Mouse (Mus musculus): ENCODE results near the gene Ndufs7.

The Ndufs7 gene

DNA sequence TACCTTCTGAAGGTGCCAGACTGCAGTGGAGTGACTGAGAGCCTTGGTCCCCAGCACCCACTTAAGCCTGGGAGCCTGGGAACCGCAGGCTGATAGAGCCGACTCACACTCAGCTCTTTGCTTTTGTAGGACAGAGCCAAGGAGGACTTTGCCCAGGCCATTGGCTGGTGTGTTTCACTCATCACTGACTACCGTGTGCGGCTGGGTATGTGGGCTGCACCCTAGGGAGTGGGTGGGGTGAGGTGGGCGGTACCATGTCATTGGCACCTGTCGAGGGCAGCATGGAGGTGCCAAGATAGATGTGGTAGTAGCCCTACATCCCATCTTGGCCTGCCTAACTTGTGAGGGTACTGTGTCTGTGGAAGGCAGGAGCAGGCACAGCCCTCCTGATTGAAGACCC, 9.1 kb upstream of the Ndufs7 start:
- in situ Hi-C loops (cut with MseI, MboI): loop anchor here in 1 of 2 experiments (5.0 kb wide), 1 partner anchor 37 kb away; no protein-coding TSS in a partner anchor

DNA sequence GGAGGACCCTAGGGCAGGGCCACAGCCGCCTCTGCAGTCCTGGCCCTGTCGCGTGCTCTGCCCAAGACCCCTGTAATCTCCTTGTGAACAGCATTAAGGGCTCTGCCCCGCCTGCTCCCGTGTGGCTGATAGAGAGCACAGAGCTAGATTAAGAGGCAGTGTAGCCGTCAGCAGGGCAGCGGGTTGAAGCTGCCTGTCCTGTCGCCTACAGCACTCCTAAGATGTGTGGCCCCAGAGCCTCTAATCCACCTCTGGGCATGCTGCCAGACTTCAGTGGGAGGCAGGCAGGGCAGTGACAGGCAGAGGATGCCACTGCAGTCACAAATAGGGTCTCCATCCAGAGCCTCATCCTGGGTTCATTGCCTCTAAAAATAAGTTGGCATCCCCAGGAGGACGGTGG, 6.8 kb upstream of the Ndufs7 start:
- in situ Hi-C loops (cut with MseI, MboI): loop anchor here in 1 of 2 experiments (5.0 kb wide), 1 partner anchor 40 kb away; no protein-coding TSS in a partner anchor

DNA sequence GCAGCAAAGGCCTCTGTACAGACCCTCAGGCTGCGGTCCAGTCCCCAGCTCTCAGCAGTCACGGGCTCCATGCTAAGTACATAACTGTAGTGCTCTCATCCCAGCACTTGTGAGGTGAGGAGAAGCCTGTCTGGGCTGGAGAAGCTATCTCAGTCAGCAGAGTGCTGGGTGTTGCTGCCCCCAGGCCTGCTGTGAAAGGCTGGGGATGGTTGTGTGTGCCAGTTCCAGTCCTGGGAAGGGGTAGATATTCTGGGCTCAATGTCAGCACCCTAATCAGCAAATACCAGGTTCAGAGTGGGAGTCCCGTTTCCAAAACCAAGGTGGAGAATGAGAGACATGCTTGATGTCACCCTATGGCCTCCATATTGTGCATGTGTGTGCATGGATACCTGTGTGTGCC, 6.3 kb upstream of the Ndufs7 start:
- in situ Hi-C loops (cut with MseI, MboI): loop anchor here in 1 of 2 experiments (5.0 kb wide), 1 partner anchor 40 kb away; no protein-coding TSS in a partner anchor

DNA sequence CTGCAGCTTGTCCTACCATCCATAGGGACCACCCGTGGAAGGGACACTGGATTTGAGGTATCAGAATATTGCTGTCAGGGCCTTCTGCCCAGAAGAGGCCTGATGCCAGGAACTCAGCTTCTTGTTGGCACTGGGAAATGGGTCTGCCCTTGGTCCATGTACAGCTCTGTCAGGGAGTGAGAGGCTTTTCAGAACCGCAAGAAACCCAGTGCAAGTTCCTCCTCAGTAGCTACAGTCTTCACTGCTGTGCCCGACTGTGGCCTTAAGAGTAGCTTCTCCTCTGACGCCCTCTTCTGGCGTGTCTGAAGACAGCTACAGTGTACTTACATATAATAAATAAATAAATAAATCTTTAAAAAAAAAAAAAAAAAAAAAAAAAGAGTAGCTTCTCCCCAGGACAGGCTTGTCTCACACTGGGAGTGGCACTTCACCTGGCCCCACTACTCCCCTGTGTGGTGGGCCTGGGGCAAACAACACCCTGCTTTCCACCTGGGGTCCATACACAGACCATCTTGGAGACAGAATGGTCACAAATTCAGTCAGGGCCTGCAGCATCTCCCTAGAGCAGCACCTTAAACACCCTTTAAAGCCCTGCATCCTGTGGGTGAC, 4.0 kb upstream of the Ndufs7 start:
- in situ Hi-C loops (cut with MseI, MboI): loop anchor here (5.0 kb wide), 3 partner anchors 43 to 68 kb away; partner anchors contain the start of gene Efna2 (in 1 of the 2)

DNA sequence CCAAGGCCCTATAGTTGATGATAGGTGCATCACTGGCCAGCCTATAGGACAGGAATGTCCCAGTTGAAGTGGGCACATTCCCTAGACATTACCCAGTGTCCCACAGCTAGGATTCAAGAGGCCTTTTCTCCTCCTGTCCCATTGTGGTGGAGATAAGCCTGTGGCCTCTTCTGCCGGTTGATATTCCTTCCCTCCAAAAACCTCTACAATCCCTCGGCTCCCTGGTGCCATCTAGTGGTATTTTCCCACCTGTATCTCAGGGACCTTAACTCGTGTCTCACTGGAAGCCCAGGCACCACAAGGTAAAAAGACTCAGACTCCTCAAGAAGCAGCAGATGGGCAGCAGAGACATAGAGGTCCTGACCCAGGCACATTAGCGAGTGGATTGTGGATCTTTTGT, 3.3 kb upstream of the Ndufs7 start:
- in situ Hi-C loops (cut with MseI, MboI): loop anchor here (5.0 kb wide), 2 partner anchors 53 to 68 kb away; partner anchors contain the start of gene Efna2 (in 1 of the 2)

DNA sequence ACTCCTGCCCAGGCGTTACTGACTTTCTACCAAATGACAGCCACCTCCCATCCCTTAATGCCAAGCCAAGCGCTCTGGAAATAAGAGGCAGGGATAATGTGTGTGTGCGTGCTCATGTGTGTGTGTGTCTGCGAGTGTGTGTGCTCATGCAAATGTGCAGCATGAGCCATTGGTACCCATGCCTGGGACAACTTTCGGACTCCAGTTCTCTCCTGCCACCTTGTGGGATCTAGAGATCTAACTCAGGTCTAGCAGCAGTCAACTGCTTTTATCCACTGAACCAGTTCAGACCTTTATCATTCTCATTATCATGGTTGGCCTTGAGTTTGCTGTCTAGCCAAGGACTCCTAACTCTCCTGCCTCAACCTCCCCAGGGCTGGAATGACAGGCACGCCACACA, 1.1 kb upstream of the Ndufs7 start:
- in situ Hi-C loops (cut with MseI, MboI): loop anchor here (5.0 kb wide), 2 partner anchors 56 to 71 kb away; partner anchors contain the start of gene Efna2 (in 1 of the 2)

DNA sequence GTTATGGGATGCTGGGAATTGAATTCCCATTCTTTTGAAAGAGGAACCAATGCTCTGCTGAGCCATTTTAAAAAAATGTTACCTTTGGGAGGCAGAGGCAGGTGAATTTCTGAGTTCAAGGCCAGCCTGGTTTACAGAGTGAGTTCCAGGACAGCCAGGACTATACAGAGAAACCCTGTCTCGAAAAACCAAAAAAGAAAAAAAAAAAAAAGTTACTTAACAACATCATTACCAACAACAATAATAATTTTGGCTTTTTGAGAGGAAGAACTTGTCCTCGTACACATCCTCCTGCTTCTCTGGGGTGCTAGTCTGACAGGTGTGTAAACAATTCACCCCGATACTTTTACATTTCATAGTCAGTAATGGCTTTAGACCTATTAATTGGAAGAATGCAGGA, 484 bp upstream of the Ndufs7 start:
- in situ Hi-C loops (cut with MseI, MboI): loop anchor here (5.0 kb wide), 2 partner anchors 56 to 71 kb away; partner anchors contain the start of gene Efna2 (in 1 of the 2)

DNA sequence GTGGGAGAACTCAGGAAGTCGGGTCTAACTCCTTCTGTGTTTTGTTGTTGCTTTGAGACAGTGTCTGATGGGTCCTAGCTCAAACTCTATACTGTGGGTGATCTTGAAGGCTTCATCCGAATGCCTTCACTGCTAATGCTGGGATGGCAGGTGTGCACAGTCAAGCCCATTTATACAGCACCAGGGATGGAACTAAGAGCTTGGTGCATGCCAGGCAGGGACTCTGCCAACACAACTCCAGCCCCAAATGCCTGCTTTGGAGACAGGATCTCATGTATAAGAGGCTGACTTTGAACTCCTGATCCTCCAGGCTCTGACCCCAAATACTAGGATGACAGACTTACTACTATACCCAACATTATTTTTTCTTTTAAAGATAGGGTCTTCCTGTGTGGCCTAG, 1.1 kb downstream of the Ndufs7 start:
- in situ Hi-C loops (cut with MseI, MboI): no loop called here

DNA sequence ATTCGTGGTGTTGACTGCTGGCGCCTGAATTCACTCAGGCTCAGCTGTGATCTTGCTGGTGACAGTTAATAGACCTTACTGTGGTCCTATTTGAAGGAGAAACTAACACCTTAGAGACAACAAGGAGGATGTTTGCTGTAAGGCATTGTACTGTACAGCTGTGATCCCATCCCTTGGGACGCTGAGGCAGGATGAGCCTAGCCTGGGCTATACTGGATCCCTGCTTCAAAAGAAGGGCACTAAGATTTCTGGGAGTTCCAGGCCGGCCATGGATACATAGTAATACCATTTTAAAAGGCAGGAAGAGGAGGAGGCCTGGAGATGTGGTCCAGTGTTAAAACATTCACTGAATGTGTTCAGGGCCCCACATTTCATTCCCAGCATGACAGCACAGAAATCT, 1.7 kb downstream of the Ndufs7 start:
- in situ Hi-C loops (cut with MseI, MboI): no loop called here

DNA sequence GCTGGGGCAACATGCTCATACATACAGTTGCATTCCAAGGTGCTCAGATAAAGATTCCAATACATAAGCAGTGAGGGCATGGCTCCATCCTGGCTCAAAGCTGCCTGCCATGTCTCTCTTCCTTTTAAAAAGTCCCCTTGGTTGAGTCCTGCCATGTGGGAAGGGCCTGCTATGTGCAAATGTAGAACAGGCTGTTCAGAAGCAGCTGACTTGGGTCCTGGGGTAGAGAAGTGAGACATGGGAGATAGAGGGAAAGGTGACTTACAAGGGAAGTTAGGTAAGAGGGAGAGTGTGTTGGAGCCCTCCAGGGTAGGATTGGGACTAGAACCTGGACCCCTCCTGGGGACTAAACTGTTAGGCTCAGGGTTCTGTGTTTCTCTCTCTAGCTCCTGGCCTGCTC, 3.1 kb downstream of the Ndufs7 start:
- in situ Hi-C loops (cut with MseI, MboI): no loop called here

DNA sequence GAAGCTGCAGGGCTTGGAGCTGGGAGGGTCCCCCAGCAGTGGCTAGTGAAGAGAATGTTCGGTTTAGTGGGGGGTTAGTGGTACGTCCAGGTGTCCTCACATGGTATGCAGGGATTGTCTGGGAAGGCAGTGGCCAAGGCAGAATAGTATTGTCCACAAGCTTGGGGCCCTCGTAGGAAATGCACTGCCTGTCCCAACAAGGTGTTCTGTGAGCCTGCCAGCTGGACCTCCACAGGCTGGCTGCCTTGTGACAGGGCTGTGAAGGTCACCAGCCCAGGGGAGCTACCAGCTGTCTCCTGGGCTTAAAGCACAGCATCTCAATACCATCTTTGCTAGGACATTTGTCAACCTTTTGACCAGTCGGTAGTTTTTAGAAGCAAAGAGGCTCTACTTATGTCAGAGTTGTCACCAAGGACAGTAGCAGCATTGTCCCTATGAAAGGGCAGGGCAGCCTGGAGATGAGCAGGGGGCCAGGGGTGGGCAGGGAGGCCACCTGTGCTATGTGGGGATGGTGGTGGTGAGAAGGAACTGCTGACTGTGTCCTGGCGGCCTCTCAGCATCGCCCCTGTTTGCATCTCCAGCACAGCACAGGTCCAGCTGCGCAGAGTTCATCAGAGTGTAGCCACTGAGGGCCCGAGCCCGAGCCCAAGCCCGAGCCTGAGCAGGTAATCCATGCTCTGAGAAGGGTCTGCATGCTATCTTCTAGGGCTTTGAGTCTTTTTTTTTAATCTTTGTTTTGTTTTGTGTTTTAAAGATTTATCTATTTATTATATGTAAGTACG, 3.8 kb downstream of the Ndufs7 start:
- in situ Hi-C loops (cut with MseI, MboI): no loop called here

DNA sequence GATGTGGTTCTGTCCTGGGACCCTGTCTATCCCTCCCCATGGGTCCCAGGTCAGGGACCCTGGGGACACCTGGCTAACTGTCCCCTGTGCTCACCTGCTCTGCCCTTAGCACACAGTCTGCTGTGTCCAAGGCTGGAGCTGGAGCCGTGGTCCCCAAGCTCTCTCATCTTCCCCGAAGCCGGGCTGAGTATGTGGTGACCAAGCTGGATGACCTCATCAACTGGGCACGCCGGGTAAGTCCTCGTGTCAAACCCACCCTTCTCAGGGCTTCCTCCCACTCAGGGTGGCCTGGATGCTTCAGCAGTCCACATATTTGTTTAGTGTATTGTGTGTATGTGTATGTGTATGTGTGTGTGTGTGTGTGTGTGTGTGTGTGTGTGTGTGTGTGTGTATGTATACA, 4.6 kb downstream of the Ndufs7 start:
- in situ Hi-C loops (cut with MseI, MboI): no loop called here

DNA sequence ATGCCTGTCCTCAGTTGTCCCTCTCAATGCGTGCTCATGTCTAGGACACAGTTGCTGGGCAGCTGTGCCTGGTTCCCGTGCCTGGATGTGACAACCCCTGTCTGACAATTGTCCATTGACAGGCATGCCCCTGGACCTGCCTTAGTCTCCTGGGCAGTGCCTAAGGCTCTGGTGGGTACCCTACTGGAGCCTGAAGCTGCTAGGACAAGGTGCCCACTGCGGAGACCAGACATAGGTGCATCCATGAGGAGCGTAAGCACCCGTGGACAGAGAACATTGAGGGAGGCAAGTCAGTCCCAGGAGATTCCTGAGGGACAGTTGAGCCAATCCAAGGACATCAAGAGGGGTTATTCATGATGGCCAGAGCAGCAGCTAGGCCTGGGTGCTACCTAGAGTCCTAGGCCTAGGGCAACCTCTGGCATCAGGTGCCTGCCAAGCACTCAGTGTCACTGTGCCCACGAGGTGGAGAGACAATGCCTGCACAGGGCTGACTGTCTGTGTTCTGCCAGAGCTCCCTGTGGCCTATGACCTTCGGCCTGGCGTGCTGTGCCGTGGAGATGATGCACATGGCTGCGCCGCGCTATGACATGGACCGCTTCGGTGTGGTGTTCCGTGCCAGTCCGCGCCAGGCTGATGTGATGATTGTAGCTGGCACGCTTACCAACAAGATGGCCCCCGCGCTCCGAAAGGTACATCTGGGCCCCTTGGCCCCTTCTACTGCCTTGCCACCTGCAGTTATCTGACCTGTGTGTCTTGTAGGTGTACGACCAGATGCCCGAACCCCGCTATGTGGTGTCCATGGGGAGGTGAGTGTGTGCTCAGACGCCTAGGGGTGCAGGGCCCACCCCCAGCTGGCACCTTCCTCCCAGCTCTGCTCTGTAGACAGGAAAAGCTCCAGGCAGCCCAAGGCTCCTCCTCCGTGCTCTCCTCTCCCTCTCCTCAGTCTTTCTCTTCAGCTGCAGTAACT, 5.7 kb downstream of the Ndufs7 start:
- in situ Hi-C loops (cut with MseI, MboI): no loop called here

DNA sequence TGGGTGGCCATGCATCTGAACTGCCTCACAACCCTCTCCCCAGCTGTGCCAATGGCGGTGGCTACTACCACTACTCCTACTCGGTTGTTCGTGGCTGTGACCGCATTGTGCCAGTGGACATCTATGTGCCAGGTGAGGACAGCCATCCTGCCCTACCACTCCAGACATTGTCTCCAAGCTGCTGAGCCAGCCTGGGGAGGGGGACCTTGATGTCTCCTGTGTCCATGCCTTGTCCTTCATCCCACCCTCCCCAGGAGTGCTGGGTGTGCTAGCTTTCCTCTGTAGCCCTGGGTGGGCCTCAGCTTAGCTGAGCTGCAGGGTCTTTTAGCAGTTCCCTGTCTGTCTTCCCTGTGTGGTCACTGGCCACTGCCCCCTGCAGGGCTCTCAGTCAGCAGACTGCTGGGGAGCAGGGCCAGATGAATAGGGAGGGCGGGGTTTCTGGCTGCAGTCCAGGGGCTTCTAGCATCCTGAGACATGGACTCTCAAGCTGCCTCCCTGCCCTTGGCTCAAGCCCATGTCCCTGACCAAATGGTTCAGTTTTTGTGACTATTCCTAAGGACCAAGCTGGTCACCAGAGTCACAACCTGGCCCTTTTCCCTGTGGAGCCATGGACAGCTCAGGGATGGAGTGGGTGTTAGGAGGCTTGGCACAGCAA, 7.1 kb downstream of the Ndufs7 start:
- in situ Hi-C loops (cut with MseI, MboI): no loop called here

DNA sequence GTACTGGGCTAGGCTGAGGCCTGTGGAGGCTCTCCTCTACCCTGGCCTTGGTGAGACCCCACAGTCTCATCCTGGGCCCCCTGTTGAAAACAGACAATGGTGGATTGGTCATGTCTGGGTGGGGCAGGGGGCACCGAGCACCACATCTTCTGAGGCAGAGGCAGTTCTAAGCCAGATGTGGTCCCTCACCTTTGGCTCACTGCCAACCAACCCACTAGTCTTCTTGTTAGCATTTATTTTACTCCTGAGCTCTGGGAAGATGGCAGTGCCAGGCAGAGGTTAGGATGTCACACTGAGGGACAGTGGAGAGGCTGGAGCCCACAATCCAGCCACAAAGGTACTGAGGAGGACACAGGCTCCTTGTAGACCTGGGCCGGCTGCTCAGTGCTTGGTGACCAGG, 9.0 kb downstream of the Ndufs7 start:
- in situ Hi-C loops (cut with MseI, MboI): no loop called here

DNA sequence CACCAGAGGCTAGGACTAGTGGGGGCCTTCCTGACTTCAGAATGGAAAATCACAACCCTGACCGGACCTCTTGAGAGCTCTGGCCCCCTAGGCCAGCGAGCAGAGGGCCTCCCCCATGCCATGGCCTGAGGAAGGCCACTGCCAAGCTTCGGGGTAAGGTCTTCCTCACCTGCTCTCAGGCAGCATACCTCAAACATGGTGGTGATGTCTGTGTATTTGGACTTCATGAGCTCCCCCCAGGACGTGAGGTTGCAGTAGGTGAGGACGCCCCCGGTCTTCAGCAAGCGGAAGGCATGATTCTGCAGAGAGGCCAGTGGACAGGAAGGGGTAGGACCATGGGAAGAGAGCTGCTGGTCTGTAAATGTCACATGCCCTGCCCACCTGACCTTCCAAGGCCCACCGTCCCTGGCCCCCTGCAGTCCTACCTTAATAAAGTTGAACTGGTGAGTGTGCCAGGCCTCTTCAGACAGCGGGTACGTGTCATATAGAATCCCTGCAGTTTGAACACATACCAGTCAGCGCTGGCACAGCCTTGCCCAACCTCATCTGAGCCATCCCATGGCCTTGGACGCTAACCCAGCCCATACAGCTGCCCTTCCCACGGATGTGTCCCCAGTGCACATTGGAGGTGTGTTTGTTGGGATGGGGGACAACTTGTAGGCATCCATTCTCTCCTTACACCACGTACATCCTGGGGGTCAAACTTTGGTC, 10.0 kb downstream of the Ndufs7 start:
- in situ Hi-C loops (cut with MseI, MboI): no loop called here

DNA sequence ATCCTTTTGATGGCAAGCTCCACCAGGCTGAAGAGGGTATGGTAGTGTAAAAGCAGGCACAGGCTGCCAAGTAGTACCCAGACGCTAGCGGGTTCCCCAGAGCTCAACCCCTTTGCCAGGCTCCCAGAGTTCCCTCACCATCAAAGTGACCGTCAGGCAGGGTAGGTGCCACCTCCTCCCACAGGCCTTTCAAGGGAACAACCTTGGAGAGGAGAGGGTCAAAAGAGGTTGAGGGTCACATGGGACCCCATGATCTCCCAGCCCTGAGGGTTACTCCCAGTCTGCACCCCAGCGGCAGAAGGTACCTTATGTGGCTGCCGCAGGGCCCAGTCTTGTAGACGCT, 10.5 kb downstream of the Ndufs7 start:
- in situ Hi-C loops (cut with MseI, MboI): no loop called here

DNA sequence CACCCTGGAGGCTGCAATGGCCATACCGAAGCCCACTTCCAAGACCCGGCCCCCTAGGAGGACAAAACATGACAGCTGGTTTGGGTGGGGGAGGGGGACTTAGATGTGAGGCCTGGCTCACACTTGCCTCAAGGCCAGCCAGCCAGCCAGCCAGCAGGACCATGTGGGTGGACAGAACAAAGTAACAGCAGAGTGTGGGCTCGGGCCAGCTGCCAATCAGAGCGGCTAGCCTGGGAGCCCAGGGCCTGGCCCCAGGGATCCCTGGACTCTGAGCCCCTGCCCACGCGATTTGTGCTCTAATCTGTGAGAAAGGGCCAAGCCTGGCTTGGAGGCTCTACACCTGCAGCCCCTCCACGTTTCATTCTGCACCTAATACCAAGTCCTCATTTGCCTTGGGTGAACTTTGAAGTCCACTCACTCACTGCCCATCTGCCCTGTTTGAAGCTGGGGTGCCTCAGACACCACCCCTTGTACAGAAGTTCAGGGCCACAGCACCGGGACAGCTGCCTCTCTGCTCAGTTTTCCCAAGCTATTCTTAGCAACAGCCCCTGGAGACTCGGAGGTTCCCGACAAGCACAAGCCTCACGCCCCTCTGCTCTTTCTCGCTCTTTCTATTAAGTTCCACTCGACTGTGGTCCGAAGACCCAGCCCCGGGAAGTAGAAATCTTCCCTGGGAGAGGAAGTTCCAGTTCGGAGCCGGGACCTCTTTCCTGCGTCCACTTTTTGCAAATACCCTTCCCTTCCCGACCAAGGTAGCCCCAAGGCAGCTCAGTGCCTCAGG, 11.1 kb downstream of the Ndufs7 start:
- in situ Hi-C loops (cut with MseI, MboI): no loop called here

DNA sequence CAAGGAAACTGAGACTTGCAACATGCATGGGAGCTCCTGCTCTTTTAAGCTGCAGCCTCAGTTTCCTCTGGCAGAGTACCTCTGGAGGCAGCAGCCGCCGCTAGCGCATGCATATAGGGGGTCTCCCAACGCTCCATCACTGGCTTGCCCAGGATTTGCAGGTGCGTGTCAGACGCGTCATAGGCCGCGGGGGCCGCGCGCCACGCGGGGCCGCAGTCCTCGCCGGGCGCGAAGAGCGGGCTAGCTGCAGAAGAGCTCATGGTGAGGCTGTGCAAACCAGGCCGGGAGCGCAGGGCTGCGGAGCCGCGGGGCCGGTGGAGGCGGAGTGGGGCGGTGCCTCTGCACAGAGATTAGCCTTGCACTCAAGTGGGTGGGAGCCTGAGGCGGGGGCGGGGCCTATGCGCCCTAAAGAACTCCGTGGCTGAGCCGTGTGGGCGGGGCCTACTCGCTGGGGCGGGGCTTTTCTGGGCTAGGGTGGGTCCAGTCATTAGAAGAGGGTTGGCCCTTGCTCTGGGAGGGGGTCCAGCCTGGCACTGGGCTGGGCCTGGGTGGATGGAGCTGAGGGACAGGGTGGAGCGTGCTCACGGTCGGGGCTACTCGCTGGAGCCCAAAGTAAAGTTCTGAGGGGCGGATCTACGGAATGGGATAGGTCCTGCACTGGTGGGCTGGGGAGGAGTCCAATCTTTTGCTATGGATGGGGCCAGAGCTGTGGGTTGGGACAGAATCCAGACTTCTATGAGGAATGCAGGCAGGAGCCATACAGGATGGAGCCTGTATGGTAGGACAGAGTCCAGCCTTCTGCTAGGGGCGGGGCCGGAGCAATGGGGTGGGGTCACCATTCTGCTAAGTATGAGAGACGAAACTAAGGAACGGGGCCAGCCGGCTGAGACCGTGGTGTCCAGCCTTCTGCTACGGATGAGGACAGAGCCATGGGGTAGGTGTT, 12.0 kb downstream of the Ndufs7 start, which contains the start of the genes Gamt and Dazap1:
Gene Gamt (minus strand): TSS at position 371 of the 943 bp plus-strand sequence.
Gene Dazap1 (plus strand): TSS at position 845 of the 943 bp plus-strand sequence.
- in situ Hi-C loops (cut with MseI, MboI): no loop called here

All from mouse trophoblast stem cell (cell line).